Mouse (Mus musculus) hindbrain, embryonic 10.5 days (tissue): ENCODE data around the gene Olfr141. TPM values are rescaled to one million over a fixed set of nuclear protein-coding genes. Genes with fewer than 3 reads are reported as not detected.

ENCODE experiments used
- DNase-seq: peaks from one replicate; pipeline ENCODE4 v3.0.0-alpha.2; 2017; ENCODE audit warnings: low spot score
- H3K27ac ChIP-seq: fragments of 300-500 bp; sonication (generic); 2 replicates; pipeline ENCODE4 v1.5.1; 2016; ENCODE audit warnings: mild to moderate bottlenecking, moderate library complexity
- H3K27me3 ChIP-seq: fragments of 300-500 bp; sonication (generic); 2 replicates; pipeline ENCODE4 v1.6.1; 2016; ENCODE audit warnings: mild to moderate bottlenecking; ENCODE audit not compliant: poor library complexity, insufficient read depth, severe bottlenecking
- H3K36me3 ChIP-seq: fragments of 300-500 bp; sonication (generic); 2 replicates; pipeline ENCODE4 v1.6.1; 2016; ENCODE audit warnings: mild to moderate bottlenecking, moderate library complexity
- H3K4me1 ChIP-seq: fragments of 300-500 bp; sonication (generic); replicated peaks from 2 replicates; pipeline ENCODE4 v1.6.1; 2016; ENCODE audit warnings: mild to moderate bottlenecking
- H3K4me3 ChIP-seq: fragments of 300-500 bp; sonication (generic); 2 replicates; pipeline ENCODE4 v1.5.1; 2016; ENCODE audit warnings: mild to moderate bottlenecking, moderate library complexity
- H3K9me3 ChIP-seq: fragments of 300-500 bp; sonication (generic); 2 replicates; pipeline ENCODE4 v1.6.1; 2016; ENCODE audit warnings: mild to moderate bottlenecking, moderate library complexity
- WGBS: fragments of 180-500 bp; shearing (Covaris S2); methylation state at CpG from one replicate; pipeline ENCODE4 v1.1.7; 2016; 5-methylcytosine and 5-hydroxymethylcytosine counted together
- polyA plus RNA-seq: library from polyadenylated mRNA; unstranded; fragments of >200 nt; fragmentation: Nextera tagmentation; extraction: Ambion mirVana; gene quantifications from 2 replicates; pipeline ENCODE4 v1.2.1, GENCODE M21; 2016

The Olfr141 gene
- not detected in 2 replicates for polyA plus RNA-seq

- no peaks in the 10 kb centered on the region for H3K4me1 ChIP-seq
- DNase-seq: no peak
- no peaks in the 10 kb centered on the region for H3K9me3 ChIP-seq
- no peaks in the 10 kb centered on the region for H3K27me3 ChIP-seq
- H3K4me3 ChIP-seq: no peak within 1 kb of the TSS
- no peak within 1 kb of the TSS for H3K27ac ChIP-seq
- H3K36me3 ChIP-seq: no peaks in the 10 kb centered on the region
These were observed at the start of gene Olfr141 for GRCm38 (mm10) chr2:86809918-86810317. Gene Olfr141, minus strand, starts transcription at chr2:86810018.

- Histone ChIP-seq H3K27me3 (no peaks in the 10 kb centered on the region), H3K4me1 (no peaks in the 10 kb centered on the region), H3K9me3 (no peaks in the 10 kb centered on the region), H3K27ac (no peak within 1 kb of the TSS), H3K36me3 (no peaks in the 10 kb centered on the region), H3K4me3 (no peak within 1 kb of the TSS)
- WGBS: 87% methylated on average over 3 of the region's 3 CpGs
- DNase-seq: no peak
These were observed 41.8 kb upstream of the Olfr141 start, which contains the start of gene Olfr1095 for GRCm38 (mm10) chr2:86851596-86851995. Gene Olfr1095, minus strand, starts transcription at chr2:86851696.

GRCm38 (mm10) chr2:86824363-86824762, 14.5 kb upstream of the Olfr141 start, which contains the start of gene Olfr1094:
Gene Olfr1094, plus strand, starts transcription at chr2:86824663.
- H3K36me3 ChIP-seq: no peaks in the 10 kb centered on the region
- no peak for DNase-seq
- H3K27me3 ChIP-seq: no peaks in the 10 kb centered on the region

GRCm38 (mm10) chr2:86782179-86782578, 27.6 kb downstream of the Olfr141 start, which contains the start of gene Olfr1093:
Gene Olfr1093, plus strand, starts transcription at chr2:86782479.
- H3K27ac ChIP-seq: no peak within 1 kb of the TSS
- no peaks in the 10 kb centered on the region for H3K27me3 ChIP-seq
- 90% methylated on average over 2 of the region's 2 CpGs for WGBS
- H3K4me1 ChIP-seq: no peaks in the 10 kb centered on the region
- H3K4me3 ChIP-seq: no peak within 1 kb of the TSS
- DNase-seq: no peak
- no peaks in the 10 kb centered on the region for H3K9me3 ChIP-seq
- H3K36me3 ChIP-seq: no peaks in the 10 kb centered on the region

More at GRCm38 (mm10) chr2:86824363-86824762, 14.5 kb upstream of the Olfr141 start, which contains the start of gene Olfr1094:
- no peaks in the 10 kb centered on the region for H3K9me3 ChIP-seq
- no peak within 1 kb of the TSS for H3K4me3 ChIP-seq
- no peak within 1 kb of the TSS for H3K27ac ChIP-seq
- no peaks in the 10 kb centered on the region for H3K4me1 ChIP-seq

GRCm38 (mm10) chr2:86761050-86761449, 48.8 kb downstream of the Olfr141 start:
- WGBS: 97% methylated on average over 6 of the region's 6 CpGs
- no peak for DNase-seq
- Histone ChIP-seq H3K36me3 (no peaks in the 10 kb centered on the region), H3K27me3 (no peaks in the 10 kb centered on the region), H3K9me3 (no peaks in the 10 kb centered on the region), H3K4me3 (no peak overlapping the region), H3K4me1 (no peaks in the 10 kb centered on the region), H3K27ac (no peak overlapping the region)

- Histone ChIP-seq H3K27me3 (no peaks in the 10 kb centered on the region), H3K27ac (no peak within 1 kb of the TSS), H3K36me3 (no peaks in the 10 kb centered on the region), H3K4me3 (no peak within 1 kb of the TSS), H3K9me3 (no peaks in the 10 kb centered on the region), H3K4me1 (no peaks in the 10 kb centered on the region)
- WGBS: 92% methylated on average over 1 of the region's 1 CpGs
- DNase-seq: no peak
These were observed 50.9 kb downstream of the Olfr141 start, which contains the start of gene Olfr1090 for GRCm38 (mm10) chr2:86758893-86759292. Gene Olfr1090, minus strand, starts transcription at chr2:86758993.

Other genes with a start within 250 kb of the Olfr141 start
- not detected in 2 replicates for gene Olfr1082, start 211.1 kb downstream of the Olfr141 start, polyA plus RNA-seq
- not detected in 2 replicates for gene Olfr1084, start 170.3 kb downstream of the Olfr141 start, polyA plus RNA-seq
- not detected in 2 replicates for gene Olfr1085, start 148.0 kb downstream of the Olfr141 start, polyA plus RNA-seq
- gene Olfr1086, start 129.9 kb downstream of the Olfr141 start, polyA plus RNA-seq: not detected in 2 replicates
- gene Olfr1087, start 111.6 kb downstream of the Olfr141 start, polyA plus RNA-seq: not detected in 2 replicates
- not detected in 2 replicates for gene Olfr1089, start 76.3 kb downstream of the Olfr141 start, polyA plus RNA-seq
- gene Olfr1090, start 51.0 kb downstream of the Olfr141 start, polyA plus RNA-seq: not detected in 2 replicates
- not detected in 2 replicates for gene Olfr1093, start 27.5 kb downstream of the Olfr141 start, polyA plus RNA-seq
- gene Olfr1094, start 14.6 kb upstream of the Olfr141 start, polyA plus RNA-seq: not detected in 2 replicates
- gene Olfr1095, start 41.7 kb upstream of the Olfr141 start, polyA plus RNA-seq: not detected in 2 replicates
- gene Gm13723, start 64.8 kb upstream of the Olfr141 start, polyA plus RNA-seq: not detected in 2 replicates
- not detected in 2 replicates for gene Olfr1097, start 82.2 kb upstream of the Olfr141 start, polyA plus RNA-seq
- not detected in 2 replicates for gene Olfr1098, start 114.5 kb upstream of the Olfr141 start, polyA plus RNA-seq
- not detected in 2 replicates for gene Olfr1099, start 150.7 kb upstream of the Olfr141 start, polyA plus RNA-seq
- gene Olfr1100, start 169.9 kb upstream of the Olfr141 start, polyA plus RNA-seq: not detected in 2 replicates
- not detected in 2 replicates for gene Olfr1101, start 181.2 kb upstream of the Olfr141 start, polyA plus RNA-seq
- not detected in 2 replicates for gene Olfr1102, start 188.4 kb upstream of the Olfr141 start, polyA plus RNA-seq
- not detected in 2 replicates for gene Olfr1104, start 217.1 kb upstream of the Olfr141 start, polyA plus RNA-seq
- not detected in 2 replicates for gene Olfr1105, start 226.5 kb upstream of the Olfr141 start, polyA plus RNA-seq
- gene Olfr1106, start 242.3 kb upstream of the Olfr141 start, polyA plus RNA-seq: not detected in 2 replicates